Mouse (Mus musculus) layer of hippocampus, adult 11-12 months (tissue): ENCODE results near the gene Ifit1bl2.
"Not testable (repeated sequence)": the region's sequence is repeated elsewhere in the genome, so short reads cannot be mapped to it uniquely, and the experiment has no call there.

Source experiments
- DNase-seq: peaks from one replicate; pipeline ENCODE4 v3.0.0; 2022; ENCODE audit warnings: low spot score

The Ifit1bl2 gene

GRCm38 (mm10) chr19:34607237-34608051 lies 33.1 kb downstream of the Ifit1bl2 start, which contains the start of gene Ifit3b:
Ifit3b (plus strand) TSS chr19:34607970.
- not testable (repeated sequence) for DNase-seq

DNA sequence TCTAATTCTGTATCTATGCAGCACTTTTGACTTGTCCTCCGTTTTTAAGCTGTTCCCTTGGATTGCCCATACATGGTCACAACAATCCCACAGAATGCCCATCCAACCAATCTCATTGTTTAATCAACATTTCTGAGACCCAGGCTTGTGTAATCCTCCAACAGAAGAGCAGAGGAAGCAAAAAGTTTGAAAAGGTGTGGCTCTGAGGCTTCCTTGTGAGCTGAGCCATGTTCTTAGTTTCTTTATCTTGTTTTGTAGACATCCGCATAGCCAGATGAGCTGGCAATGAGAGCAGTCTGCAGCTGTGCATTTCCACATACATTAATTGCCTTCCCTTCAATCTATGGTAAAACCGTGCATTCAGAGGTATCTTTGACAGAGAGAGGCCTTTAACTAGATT lies 35.1 kb downstream of the Ifit1bl2 start:
- no peak for DNase-seq

DNA sequence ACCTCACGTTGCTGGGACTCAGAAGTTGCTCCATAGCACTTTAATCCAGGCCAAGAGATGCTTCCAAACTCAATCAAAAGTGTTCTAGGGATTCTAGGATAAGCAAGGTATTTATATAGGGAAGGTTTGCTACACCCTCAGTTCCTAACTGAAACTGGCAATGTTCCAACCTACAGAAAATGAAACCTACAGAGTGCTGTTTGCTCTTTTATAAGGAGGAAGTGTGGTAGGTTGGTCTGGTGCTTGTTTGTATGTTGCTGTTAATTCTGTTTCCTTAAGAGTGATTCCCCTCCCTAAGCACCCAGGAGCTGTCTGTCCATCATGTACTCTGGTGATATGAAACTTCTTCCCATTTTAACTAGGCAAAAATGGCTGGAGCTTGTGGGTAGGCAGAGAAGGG lies 38.7 kb downstream of the Ifit1bl2 start, which contains the start of gene Ifit1bl1:
Gene Ifit1bl1, minus strand, starts transcription at position 69 of the 400 bp plus-strand sequence.
- not testable (repeated sequence) for DNase-seq

- not testable (repeated sequence) for DNase-seq
These were observed 41.3 kb downstream of the Ifit1bl2 start for GRCm38 (mm10) chr19:34599250-34599649.

DNA sequence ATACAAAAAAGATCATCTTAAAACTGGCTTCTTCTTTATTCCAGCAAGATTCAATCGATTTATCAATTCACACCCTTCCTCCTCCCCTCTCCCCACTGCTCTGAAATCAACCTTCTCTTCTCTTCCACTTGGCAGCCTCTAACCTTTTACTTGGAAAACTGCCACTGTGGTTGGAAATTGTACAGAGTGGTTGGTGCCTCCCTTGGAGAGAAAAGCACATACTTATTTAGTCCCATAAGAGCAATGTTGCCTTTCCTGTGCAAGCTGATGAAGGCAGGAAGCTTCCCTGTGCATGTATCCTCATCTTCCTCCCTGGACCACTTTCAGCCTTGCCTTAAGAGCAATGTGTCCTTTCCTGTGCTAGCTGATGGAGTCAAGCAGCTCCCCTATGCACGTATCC lies 42.2 kb downstream of the Ifit1bl2 start:
- peak; percentile 62 for DNase-seq

- no peak for DNase-seq
These were observed 43.7 kb downstream of the Ifit1bl2 start for GRCm38 (mm10) chr19:34596811-34597210.

- DNase-seq: not testable (repeated sequence)
These were observed 46.0 kb downstream of the Ifit1bl2 start for GRCm38 (mm10) chr19:34594523-34594922.

- no peak for DNase-seq
These were observed 47.1 kb downstream of the Ifit1bl2 start for GRCm38 (mm10) chr19:34593456-34593855.

- no peak for DNase-seq
These were observed 51.6 kb downstream of the Ifit1bl2 start for GRCm38 (mm10) chr19:34588959-34589358.

DNA sequence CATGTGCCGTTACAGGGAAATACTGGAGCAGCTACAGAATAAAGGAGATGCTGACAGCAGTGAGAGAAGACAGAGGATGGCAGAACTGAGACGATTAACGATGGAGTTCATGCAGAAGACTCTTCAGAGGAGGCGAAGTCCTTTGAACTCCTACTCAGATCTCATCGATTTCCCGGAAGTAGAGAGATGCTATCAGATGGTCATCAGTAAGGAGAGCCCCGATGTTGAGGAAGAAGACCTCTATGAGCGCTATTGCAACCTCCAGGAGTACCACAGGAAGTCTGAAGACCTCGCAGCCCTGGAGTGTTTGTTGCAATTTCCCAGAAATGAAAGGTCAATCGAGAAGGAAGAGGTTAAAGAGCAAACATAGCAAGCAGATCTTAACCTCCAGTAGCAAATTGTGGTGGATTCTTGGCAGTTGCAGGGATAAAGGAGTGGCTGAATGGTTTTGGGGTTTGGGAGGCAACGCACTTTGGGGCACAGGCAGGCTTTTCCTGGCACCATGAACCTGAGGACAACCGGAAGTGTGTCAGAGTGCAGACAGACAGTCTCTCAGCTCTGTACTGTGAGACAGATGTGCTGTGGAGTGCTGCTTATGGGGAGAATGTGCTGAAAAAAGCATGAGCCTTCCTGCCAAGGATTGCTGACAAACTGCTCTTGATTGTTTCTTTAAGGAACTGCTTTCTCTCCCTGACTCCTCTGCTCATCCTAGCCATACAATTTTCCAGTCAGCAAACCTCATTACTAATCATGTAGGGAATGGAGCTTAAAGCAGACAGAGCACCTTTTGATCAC lies 52.4 kb downstream of the Ifit1bl2 start:
- not testable (repeated sequence) for DNase-seq

- not testable (repeated sequence) for DNase-seq
These were observed 54.6 kb downstream of the Ifit1bl2 start for GRCm38 (mm10) chr19:34585740-34586458.

- DNase-seq: not testable (repeated sequence)
These were observed 57.3 kb downstream of the Ifit1bl2 start, which contains the start of gene Ifit3 for GRCm38 (mm10) chr19:34583126-34583766. Ifit3 (plus strand) TSS chr19:34583531.

- DNase-seq: not testable (repeated sequence)
These were observed 57.8 kb downstream of the Ifit1bl2 start for GRCm38 (mm10) chr19:34582696-34583095.

- DNase-seq: no peak
These were observed 63.4 kb downstream of the Ifit1bl2 start for GRCm38 (mm10) chr19:34577121-34577520.

DNA sequence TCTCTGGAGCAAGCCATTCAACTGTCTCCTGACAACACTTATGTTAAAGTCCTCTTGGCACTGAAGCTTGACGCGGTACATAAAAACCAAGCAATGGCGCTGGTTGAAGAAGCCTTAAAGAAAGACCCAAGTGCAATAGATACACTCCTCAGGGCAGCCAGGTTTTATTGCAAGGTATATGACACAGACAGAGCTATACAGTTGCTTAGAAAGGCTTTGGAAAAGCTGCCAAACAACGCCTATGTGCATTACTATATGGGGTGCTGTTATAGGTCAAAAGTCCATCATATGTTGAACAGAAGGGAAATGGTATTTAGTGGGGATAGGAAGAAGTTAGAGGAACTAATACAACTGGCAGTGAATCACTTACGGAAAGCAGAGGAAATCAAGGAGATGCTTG lies 66.9 kb downstream of the Ifit1bl2 start:
- DNase-seq: no peak

DNA sequence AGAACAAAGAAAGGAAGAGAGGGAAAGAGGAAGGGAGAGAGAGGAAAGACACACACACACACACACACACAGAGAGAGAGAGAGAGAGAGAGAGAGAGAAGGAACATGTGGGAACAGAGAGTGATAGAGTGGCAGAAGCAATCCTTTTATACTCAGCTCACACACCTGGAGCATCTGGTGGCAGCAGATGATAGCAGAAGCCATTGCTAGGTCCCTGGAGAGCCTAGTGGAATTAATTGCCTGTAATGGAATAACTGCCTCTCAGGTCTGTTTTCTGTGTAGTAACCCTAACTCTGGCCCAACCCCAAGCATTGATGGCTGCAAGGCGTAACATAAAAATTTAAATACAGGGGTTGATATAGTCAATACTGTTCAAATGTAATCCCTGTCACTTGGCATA lies 69.5 kb downstream of the Ifit1bl2 start:
- DNase-seq: no peak

DNA sequence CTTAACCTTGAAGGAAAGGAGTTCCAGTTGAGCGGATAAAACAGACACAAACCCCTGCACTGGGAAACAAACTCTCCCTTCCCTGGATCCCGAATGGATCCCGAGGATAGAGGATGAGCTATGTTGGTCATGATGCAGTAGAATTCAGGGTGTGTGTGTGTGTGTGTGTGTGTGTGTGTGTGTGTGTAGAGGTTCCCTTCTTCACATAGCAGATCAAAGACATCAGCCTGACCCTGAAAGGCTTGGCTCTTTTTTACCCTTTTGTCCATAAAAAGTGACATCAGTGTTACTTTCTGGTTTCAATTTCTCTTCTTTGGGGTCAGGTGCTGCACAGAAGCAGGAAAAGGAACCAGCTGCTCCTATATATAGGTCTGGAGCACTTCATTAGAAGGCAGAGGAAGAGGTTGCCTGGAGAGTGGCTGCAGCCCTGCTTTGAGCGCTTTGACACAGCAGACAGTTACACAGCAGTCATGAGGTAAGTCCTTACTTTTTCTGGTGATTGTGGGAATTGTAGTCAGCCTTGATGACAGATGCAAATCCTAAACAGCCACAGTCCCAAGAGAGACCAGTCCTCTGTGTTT lies 70.6 kb downstream of the Ifit1bl2 start:
- peak; percentile 31 for DNase-seq

- DNase-seq: no peak
These were observed 71.3 kb downstream of the Ifit1bl2 start for GRCm38 (mm10) chr19:34568988-34569895.
